Mouse (Mus musculus) liver, adult 2 months (tissue): Measurements from ENCODE around the gene Eno3. TPM values are rescaled to one million over a fixed set of nuclear protein-coding genes. Genes with fewer than 3 reads are reported as not detected.
A peak's percentile ranks its signal among the peaks of the same experiment; 100 is the strongest.

Experiments
- DNase-seq: peaks from one replicate; pipeline ENCODE4 v3.0.0-alpha.2; 2011; ENCODE audit warnings: low read depth, low spot score; ENCODE audit errors: extremely low read depth
- H3K27ac ChIP-seq: fragments of 200-500 bp; replicated peaks from 2 replicates; pipeline ENCODE4 v1.5.1; 2012; ENCODE audit warnings: low read depth, mild to moderate bottlenecking, control low read depth, inconsistent platforms, low read length; ENCODE audit not compliant: insufficient read depth
- H3K27me3 ChIP-seq: fragments of 200-500 bp; 2 replicates; pipeline ENCODE4 v1.6.1; 2012; ENCODE audit warnings: mild to moderate bottlenecking, moderate library complexity, low read length, inconsistent platforms; ENCODE audit not compliant: control insufficient read depth, insufficient read depth
- H3K36me3 ChIP-seq: fragments of 200-500 bp; 2 replicates; pipeline ENCODE4 v1.6.1; 2012; ENCODE audit warnings: low read length, inconsistent platforms; ENCODE audit not compliant: control insufficient read depth, insufficient read depth
- H3K4me1 ChIP-seq: fragments of 200-500 bp; 2 replicates; pipeline ENCODE4 v1.6.1; 2011; ENCODE audit warnings: low read length; ENCODE audit not compliant: control insufficient read depth, insufficient read depth
- H3K4me3 ChIP-seq: fragments of 200-500 bp; 2 replicates; pipeline ENCODE4 v1.5.1; 2011; ENCODE audit warnings: low read depth, mild to moderate bottlenecking, control low read depth, low read length, moderate library complexity; ENCODE audit not compliant: insufficient read depth
- H3K79me2 ChIP-seq: fragments of 200-500 bp; 2 replicates; pipeline ENCODE4 v1.6.1; 2012; ENCODE audit warnings: inconsistent platforms, mild to moderate bottlenecking, low read length, moderate library complexity; ENCODE audit not compliant: control insufficient read depth, insufficient read depth
- H3K9ac ChIP-seq: fragments of 200-500 bp; 2 replicates; pipeline ENCODE4 v1.6.1; 2012; ENCODE audit warnings: low read depth, mild to moderate bottlenecking, control low read depth, inconsistent platforms, low read length
- CTCF ChIP-seq: fragments of 200-500 bp; IDR thresholded peaks from 2 replicates; pipeline ENCODE4 v1.5.1; 2011; ENCODE audit warnings: low read depth, low read length, control low read depth
- POLR2A ChIP-seq: fragments of 200-500 bp; IDR thresholded peaks from 2 replicates; pipeline ENCODE4 v1.6.1; 2011; ENCODE audit warnings: low read length, control low read depth; ENCODE audit not compliant: insufficient read depth; ENCODE audit errors: extremely low read depth
- WGBS: fragments of 180-500 bp; shearing (Covaris S2); methylation state at CpG from one replicate; pipeline ENCODE4 v1.1.7; 2018; 5-methylcytosine and 5-hydroxymethylcytosine counted together
- polyA plus RNA-seq: library from polyadenylated mRNA; depleted of rRNA; stranded (reverse); fragments of >200 nt; gene quantifications from 2 replicates; pipeline ENCODE4 v1.2.3, GENCODE M21; 2012
- total RNA-seq: library from RNA; depleted of rRNA; stranded (reverse); fragments of >200 nt; gene quantifications from 2 replicates; pipeline ENCODE4 v1.2.3, GENCODE M21; 2014

The Eno3 gene
- total and polyA plus RNA-seq, 2 experiments, result 3.0 to 4.0 TPM

DNA sequence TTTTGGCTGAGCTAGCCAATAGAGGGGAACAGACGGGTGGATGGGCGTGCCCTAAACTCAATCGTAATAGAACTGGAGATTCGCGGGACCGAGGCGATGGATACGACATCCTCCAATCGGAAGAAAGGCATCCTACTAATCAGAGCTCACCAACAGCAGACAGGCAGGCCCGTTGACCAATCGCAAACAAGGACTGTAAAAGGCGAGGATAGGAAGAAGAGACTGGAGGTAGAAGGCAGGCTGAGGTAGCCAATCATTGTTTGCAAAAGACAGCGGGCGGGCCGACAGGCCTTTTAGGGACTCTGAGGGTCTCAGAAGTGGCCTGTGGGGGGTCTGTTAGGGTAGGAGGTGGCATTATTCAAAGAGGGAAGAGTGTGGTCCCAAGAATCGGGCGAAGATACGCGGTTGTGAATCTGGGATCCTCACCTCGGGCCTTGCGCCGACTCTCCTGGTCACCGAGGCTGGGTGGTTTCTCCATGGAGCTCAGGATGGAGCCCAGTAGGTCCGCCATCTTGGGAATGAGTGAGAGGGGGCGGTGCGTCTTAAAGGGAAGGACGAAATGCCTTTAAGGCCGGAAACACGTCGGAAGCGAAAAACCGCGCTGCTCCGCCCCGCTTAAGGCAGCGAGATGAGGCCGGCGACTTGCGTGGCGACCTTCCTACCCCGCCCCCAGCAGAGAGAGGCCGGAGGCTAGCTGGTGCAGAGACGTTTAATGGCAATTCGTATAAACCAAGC lies 11.9 kb downstream of the Eno3 start, which contains the start of gene Spag7:
Gene Spag7, minus strand, starts transcription at position 646 of the 735 bp plus-strand sequence.
- H3K9ac ChIP-seq, result peak within 1 kb of the TSS; percentile 76
- TF ChIP-seq POLR2A (peak; percentile 72), CTCF (no peak)
- peaks cover 2% of the 10 kb centered on the region; the same call in 1 of the 2 replicates for H3K4me1 ChIP-seq
- peak within 1 kb of the TSS; percentile 72 for H3K4me3 ChIP-seq
- no peaks in the 10 kb centered on the region for H3K27me3 ChIP-seq
- peak within 1 kb of the TSS; percentile 90 for H3K27ac ChIP-seq
- under 1% methylated on average over 44 of the region's 44 CpGs for WGBS
- no peaks in the 10 kb centered on the region; the same call in 1 of the 2 replicates for H3K79me2 ChIP-seq
- H3K36me3 ChIP-seq, result peaks cover 10% of the 10 kb centered on the region
- DNase-seq, result peak; percentile 100

DNA sequence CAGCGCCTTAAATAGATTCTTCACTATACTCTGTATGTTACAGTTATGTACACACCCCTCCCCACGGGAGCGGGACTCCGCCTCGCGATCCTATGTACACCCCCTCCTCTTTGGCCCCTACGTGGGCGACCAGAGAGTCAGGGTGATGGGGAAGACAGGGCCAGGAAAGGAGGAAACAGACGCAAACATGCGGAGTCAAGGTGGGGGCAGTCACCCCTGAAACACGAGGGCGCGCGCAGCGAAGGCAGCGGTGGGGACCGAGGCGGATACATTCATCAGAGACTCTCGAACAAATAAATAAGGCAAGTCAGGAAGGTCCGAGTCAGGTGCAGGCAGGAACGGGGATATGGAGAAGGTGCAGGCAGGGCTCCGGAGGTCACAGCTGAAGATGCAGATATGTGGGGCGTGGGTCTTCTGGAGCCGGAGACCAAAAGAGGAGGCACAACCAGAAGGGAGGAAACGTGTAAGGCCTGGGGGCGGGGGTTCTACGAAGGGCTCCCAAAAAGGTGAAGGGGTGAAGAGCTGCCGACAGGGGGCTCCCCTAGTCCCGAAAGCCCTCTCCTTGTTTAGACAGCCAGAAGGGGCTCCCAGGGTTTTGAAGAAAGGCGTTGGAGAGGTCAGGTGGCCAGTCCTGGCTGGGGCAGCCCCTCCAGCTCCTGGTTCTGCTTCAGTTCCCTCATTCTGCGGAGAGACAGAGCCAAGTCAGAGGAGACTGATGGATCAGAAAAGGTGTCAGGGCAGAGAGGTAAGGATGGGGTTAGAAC lies 12.8 kb downstream of the Eno3 start:
- TF ChIP-seq CTCF (peak; percentile 56), POLR2A (no peak)
- peaks cover 2% of the 10 kb centered on the region; the same call in 1 of the 2 replicates for H3K4me1 ChIP-seq

DNA sequence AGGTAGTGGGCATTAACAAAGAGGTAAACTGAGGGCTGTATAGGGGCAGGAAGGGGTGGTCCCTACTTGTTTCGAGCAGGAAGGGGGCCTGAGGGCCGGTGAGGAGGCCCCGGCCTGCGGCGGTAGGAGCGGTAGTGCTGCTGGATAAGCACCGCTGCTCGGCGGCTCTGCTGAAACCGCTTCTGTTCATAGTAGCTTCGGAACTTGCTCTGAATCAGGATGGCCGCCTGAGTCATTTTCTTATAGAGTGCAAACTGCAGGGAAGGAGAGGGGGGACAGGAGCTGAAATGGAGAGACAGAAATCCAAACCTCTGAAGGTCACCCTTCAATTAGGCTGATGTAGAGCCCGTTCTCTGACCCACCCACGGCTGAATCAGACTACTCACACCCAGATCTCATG lies 13.5 kb downstream of the Eno3 start:
- H3K27me3 ChIP-seq, result no peaks in the 10 kb centered on the region
- TF ChIP-seq CTCF (no peak), POLR2A (no peak)
- peaks cover 2% of the 10 kb centered on the region; the same call in 1 of the 2 replicates for H3K4me1 ChIP-seq
- 76% methylated on average over 14 of the region's 14 CpGs for WGBS
- no peak overlapping the region for H3K4me3 ChIP-seq
- H3K27ac ChIP-seq, result no peak overlapping the region
- peaks cover 2% of the 10 kb centered on the region for H3K36me3 ChIP-seq
- H3K79me2 ChIP-seq, result no peaks in the 10 kb centered on the region; the same call in 1 of the 2 replicates
- no peak overlapping the region for H3K9ac ChIP-seq
- no peak for DNase-seq

More for the DNA sequence above, 12.8 kb downstream of the Eno3 start:
- Histone ChIP-seq H3K4me3 (peak overlapping the region; percentile 72), H3K27ac (peak overlapping the region; percentile 73), H3K27me3 (no peaks in the 10 kb centered on the region), H3K9ac (peak overlapping the region; percentile 76), H3K79me2 (no peaks in the 10 kb centered on the region; the same call in 1 of the 2 replicates), H3K36me3 (peaks cover 4% of the 10 kb centered on the region)
- peak; percentile 26 for DNase-seq
- WGBS, result 3% methylated on average over 31 of the region's 31 CpGs

DNA sequence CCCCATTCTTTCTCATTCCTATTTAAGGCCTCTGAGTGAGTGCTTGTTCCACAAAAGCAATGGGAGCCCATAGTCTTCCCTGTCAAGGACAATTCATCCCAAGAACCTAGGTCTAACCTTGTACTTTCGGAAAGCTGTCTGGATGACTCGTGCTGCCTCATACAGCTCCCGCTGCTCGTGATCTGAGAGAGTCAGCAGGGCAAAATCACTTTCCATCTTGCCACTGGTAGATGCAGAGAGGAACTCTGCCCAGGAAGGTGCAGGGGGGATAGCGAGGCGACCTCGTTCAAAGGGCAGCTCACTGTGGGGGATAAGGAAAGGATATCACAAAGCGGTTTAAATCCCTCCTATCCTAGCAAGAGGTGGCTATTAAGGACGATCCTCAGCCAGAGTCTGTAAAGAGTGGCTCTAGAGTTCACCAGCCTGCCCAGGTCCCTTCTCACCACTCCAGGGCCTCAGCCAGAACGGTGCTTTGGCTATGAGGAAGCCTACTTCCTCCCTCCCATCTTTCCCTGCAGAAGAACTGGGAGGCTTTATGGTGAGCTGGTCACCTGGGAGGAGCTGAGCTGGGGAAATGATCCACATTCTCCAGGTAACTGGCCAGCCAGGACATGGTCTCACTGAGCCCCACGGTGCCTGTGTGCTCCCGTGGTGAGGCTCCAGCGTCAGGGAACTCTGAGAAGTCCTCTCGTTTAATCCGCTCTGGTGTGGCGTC lies 14.5 kb downstream of the Eno3 start:
- H3K79me2 ChIP-seq, result no peaks in the 10 kb centered on the region; the same call in 1 of the 2 replicates
- TF ChIP-seq CTCF (no peak), POLR2A (no peak)
- H3K9ac ChIP-seq, result no peak overlapping the region
- peaks cover 2% of the 10 kb centered on the region; the same call in 1 of the 2 replicates for H3K4me1 ChIP-seq
- peaks cover 4% of the 10 kb centered on the region for H3K36me3 ChIP-seq
- 90% methylated on average over 16 of the region's 16 CpGs for WGBS
- no peak overlapping the region for H3K4me3 ChIP-seq
- DNase-seq, result no peak
- H3K27ac ChIP-seq, result no peak overlapping the region
- H3K27me3 ChIP-seq, result no peaks in the 10 kb centered on the region

DNA sequence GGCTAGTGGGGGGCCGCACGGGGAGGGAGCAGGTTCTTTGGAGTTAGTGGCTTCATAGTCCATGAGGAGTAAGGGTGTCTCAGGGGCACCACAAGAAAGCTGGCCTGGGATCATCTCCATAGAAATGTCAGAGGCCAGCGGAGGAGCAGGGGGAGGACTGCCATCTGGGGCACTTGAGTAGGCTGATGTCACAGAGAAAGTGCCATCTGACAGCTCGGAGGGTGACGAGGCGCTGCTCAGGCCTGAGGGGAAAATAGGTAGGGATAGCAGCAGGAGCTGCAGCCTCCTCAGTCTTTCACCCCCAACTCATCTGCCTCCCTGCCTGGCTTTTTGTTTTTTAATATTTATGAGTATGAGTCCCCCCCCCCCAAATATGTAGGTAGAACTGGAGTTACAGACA lies 17.0 kb downstream of the Eno3 start:
- Histone ChIP-seq H3K4me3 (no peak overlapping the region), H3K79me2 (no peaks in the 10 kb centered on the region), H3K27me3 (no peaks in the 10 kb centered on the region), H3K4me1 (peaks cover 9% of the 10 kb centered on the region), H3K9ac (no peak overlapping the region), H3K36me3 (peaks cover 4% of the 10 kb centered on the region), H3K27ac (no peak overlapping the region)
- 97% methylated on average over 6 of the region's 6 CpGs for WGBS
- TF ChIP-seq CTCF (no peak), POLR2A (no peak)
- DNase-seq, result no peak
